In the genomic region with DNA sequence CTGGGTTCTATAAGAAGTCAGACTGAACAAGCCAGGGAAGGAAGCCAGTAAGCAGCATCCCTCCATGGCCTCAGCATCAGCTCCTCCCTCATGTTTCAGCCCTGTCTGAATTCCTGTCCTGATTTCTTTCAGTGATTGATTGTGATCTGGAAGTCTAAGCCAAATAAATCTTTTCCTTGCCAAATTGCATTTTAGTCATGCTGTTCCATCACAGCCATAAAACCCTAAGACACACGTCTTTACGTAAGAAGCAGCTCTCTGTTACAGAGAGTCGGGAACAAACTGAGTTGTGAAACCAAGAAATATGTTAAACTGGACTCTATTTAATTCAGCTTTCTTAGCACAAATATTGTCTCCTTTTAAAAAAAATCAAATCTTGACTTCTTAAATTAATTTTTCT, we compare ENCODE assay signal across 11 mouse cellular contexts.
"Had no signal": no experiment of that assay in that cellular context is flagged by ENCODE, and none has a peak within 500 bp of the region (broad histone marks: within the 10 kb centered on the region; RNA-seq: fewer than 3 reads in every experiment).

No protein-coding gene starts in this region.

- H3K36me3 ChIP-seq: limb, embryonic 12.5 days; liver, embryonic 13.5 days; midbrain, embryonic 12.5 days had no signal

- ATAC-seq: liver, postnatal 0 days had no signal

- H3K9me3 ChIP-seq: limb, embryonic 12.5 days; liver, embryonic 13.5 days; megakaryocyte, embryonic 14.5 days; midbrain, embryonic 12.5 days had no signal

- H3K4me2 ChIP-seq: limb, embryonic 12.5 days; liver, embryonic 13.5 days; midbrain, embryonic 12.5 days had no signal

- DNase-seq: kidney, adult 11 months; kidney, postnatal 10 days; kidney, postnatal 4 days; liver; liver, embryonic 13.5 days; liver, postnatal 0 days; right cerebral cortex, postnatal 14 days had no signal

- H3K27ac ChIP-seq: limb, embryonic 12.5 days; liver, embryonic 13.5 days; macrophage; midbrain, embryonic 12.5 days had no signal

- H3K9ac ChIP-seq: limb, embryonic 12.5 days; liver, embryonic 13.5 days; liver, postnatal 0 days; midbrain, embryonic 12.5 days had no signal

- H3K4me1 ChIP-seq: liver, embryonic 13.5 days; megakaryocyte, embryonic 14.5 days had no signal

- H3K27me3 ChIP-seq: limb, embryonic 12.5 days; liver, embryonic 13.5 days; megakaryocyte, embryonic 14.5 days; midbrain, embryonic 12.5 days had no signal

- H3K4me3 ChIP-seq: limb, embryonic 12.5 days; liver, embryonic 13.5 days; megakaryocyte, embryonic 14.5 days; midbrain, embryonic 12.5 days had no signal
